Mouse (Mus musculus) central nervous system, embryonic 11.5 days (tissue): ENCODE results near the gene Dysf. TPM values are rescaled to one million over a fixed set of nuclear protein-coding genes. Genes with fewer than 3 reads are reported as not detected.

Experiments
- polyA plus RNA-seq: library from polyadenylated mRNA; depleted of rRNA; stranded (reverse); fragments of >200 nt; gene quantifications from 2 replicates; pipeline ENCODE4 v1.2.3, GENCODE M21; 2012; rRNA removed

Dysf gene
- 5.3 and 7.0 TPM in 2 replicates for polyA plus RNA-seq

GRCm38 (mm10) chr6:84008363-84009171 is at the start of gene Dysf:
TSS of gene Dysf (plus strand) at chr6:84008590.

Other genes with a start within 250 kb of the Dysf start
- not detected in 2 replicates for gene Ankrd53, start 245.9 kb upstream of the Dysf start, polyA plus RNA-seq
- 32.3 and 52.4 TPM in 2 replicates for gene Tex261, start 232.8 kb upstream of the Dysf start, polyA plus RNA-seq
- 24.4 and 25.9 TPM in 2 replicates for gene Nagk, start 213.6 kb upstream of the Dysf start, polyA plus RNA-seq
- gene Paip2b, start 176.8 kb upstream of the Dysf start, polyA plus RNA-seq: 49.4 and 61.0 TPM in 2 replicates
- 89.6 and 130 TPM in 2 replicates for gene Zfp638, start 141.5 kb upstream of the Dysf start, polyA plus RNA-seq